Mouse (Mus musculus): ENCODE data around the gene Fars2. TPM values are rescaled to one million over a fixed set of nuclear protein-coding genes. Genes with fewer than 3 reads are reported as not detected.

The Fars2 gene
- polyA plus RNA-seq, 1 experiment from 2014 or later: 24.6 TPM

DNA sequence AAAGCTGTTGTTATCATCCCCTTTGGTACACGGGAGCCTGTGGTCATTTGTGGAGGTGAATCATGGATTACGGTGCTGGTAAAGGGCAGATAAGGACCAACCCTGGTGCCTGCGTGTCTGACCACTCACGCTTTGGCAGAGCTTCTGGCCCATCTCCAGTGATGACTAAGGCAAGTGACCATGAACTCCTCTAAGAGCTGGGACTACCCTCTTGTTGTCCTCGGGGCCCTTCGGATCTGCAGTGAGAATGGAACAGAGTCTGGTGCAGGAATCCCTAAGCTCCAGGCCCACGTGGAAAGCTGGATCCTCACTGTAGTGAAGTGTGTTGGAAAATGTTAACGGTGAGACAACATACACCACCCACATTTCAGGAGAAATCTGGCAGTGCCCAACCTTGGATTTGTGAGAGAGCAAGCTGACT is 579.1 kb downstream of the Fars2 start:
- H3K9ac ChIP-seq (replicated peaks): no peak overlapping the region
- 87% methylated on average over 8 of the region's 8 CpGs for WGBS
- no peaks in the 10 kb centered on the region for H3K4me1 ChIP-seq
- H3K4me3 ChIP-seq (replicated peaks): no peak overlapping the region
- H3K27me3 ChIP-seq (replicated peaks): no peaks in the 10 kb centered on the region
- H3K9me3 ChIP-seq (replicated peaks): no peaks in the 10 kb centered on the region
- H3K4me2 ChIP-seq: no peak overlapping the region
- no peak for ATAC-seq (ENCODE audit: low FRiP score)
- H3K27ac ChIP-seq (replicated peaks): no peak overlapping the region
- no peaks in the 10 kb centered on the region for H3K36me3 ChIP-seq

DNA sequence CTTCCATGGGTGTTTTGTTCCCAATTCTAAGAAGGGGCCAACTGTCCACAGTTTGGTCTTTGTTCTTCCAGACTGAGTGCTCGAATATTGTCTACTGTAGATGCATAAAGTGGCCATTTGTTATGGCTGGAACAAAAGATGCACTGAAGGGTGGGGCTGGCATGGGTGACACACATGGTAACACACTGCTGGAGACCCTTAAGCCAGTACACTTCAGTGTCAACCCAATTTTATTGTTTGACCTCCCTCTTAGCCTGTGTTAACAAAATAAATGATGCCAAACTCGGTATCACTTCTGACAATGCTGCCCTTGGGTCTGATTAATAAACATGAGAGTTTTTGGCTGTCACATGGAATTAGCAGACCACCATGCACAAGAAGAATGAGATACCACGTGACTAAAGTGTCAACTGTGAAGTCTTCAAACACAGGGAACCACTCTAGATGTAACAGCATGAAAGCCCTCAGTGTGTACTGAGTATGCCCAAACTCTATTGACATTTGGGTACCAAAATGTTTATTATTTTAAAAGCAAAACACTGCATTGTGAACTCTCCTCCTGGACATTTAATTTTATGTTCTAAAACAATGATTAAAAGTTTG is 590.0 kb downstream of the Fars2 start:
- no peak for ATAC-seq (ENCODE audit: low FRiP score)
- 26% methylated on average over 3 of the region's 3 CpGs for WGBS
- no peaks in the 10 kb centered on the region for H3K27me3 ChIP-seq (replicated peaks)
- no peaks in the 10 kb centered on the region for H3K9me3 ChIP-seq (replicated peaks)
- no peak overlapping the region for H3K9ac ChIP-seq (replicated peaks)
- H3K36me3 ChIP-seq: no peaks in the 10 kb centered on the region
- H3K4me1 ChIP-seq: no peaks in the 10 kb centered on the region
- H3K27ac ChIP-seq (replicated peaks): no peak overlapping the region
- H3K4me3 ChIP-seq (replicated peaks): no peak overlapping the region
- H3K4me2 ChIP-seq: no peak overlapping the region

DNA sequence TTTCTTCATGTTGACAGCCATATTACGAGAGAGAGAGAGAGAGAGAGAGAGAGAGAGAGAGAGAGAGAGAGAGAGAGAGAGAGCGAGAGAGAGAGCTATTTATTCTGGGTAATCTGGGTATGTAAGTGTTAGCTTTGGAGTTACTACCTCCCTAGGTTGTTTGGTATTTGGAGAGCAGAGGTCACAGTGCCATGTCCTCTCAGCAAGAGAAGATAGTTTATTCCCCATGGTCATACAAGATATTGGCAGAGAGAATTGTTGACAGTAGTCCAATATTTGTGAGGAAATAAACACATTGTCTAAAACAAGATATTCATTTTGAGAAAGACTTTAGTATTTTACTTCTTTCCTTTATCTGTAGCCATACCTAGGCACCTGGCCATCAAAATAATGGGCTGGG is 596.9 kb downstream of the Fars2 start:
- WGBS: 44% methylated on average over 2 of the region's 2 CpGs

DNA sequence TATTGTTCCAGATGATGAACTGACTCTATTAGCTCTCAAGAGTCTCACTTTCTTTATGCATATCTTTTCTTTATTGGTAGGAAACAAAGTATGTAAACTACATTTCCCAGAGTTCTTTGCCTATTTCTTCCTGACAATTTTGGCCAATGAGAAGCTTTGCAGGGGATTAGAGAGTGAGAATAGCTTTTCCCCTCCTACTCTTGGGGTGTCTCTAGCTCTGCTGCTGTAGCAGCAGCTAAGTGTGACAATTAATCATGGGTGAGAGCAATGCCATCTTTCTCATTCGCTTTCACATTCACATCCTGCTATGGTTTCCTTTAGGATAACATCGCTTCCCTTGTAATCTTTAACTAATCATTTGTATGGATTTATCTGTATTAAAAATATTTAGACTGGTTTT is 599.5 kb downstream of the Fars2 start:
- WGBS: 58% methylated on average over 2 of the region's 2 CpGs
- Histone ChIP-seq H3K4me2 (no peak overlapping the region), H3K27ac (replicated peaks) (no peak overlapping the region), H3K36me3 (no peaks in the 10 kb centered on the region), H3K4me1 (no peaks in the 10 kb centered on the region), H3K9me3 (replicated peaks) (no peaks in the 10 kb centered on the region), H3K27me3 (replicated peaks) (peaks cover 6% of the 10 kb centered on the region), H3K9ac (replicated peaks) (no peak overlapping the region), H3K4me3 (replicated peaks) (no peak overlapping the region)
- peak; percentile 70 for ATAC-seq (ENCODE audit: low FRiP score)

More for the DNA sequence above, 596.9 kb downstream of the Fars2 start:
- no peaks in the 10 kb centered on the region for H3K4me1 ChIP-seq
- no peak overlapping the region for H3K4me3 ChIP-seq (replicated peaks)
- H3K27ac ChIP-seq (replicated peaks): no peak overlapping the region
- no peaks in the 10 kb centered on the region for H3K9me3 ChIP-seq (replicated peaks)
- no peak overlapping the region for H3K4me2 ChIP-seq
- no peak for ATAC-seq (ENCODE audit: low FRiP score)
- no peaks in the 10 kb centered on the region for H3K27me3 ChIP-seq (replicated peaks)
- H3K36me3 ChIP-seq: no peaks in the 10 kb centered on the region
- H3K9ac ChIP-seq (replicated peaks): no peak overlapping the region

DNA sequence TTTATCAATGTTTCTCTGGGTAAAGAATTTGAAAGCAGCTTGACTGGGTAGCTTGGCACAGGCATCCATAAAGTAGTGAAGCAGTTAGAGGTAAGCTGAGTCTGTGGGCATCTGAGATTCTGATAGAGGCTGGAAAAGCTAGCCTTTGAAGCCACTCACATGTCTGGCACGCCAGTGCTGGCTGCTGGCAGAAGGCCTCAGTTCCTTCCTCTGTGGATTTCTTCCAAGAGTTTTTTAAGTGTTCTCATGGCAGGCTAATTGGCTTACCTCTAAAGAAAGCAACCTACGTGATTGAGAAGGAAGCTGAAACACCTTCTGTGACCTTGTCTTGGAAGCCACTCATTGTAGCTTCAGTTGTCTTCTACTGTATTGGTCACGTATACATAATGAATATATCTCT is 600.2 kb downstream of the Fars2 start:
- no peak for ATAC-seq (ENCODE audit: low FRiP score)
- H3K27me3 ChIP-seq (replicated peaks): peaks cover 13% of the 10 kb centered on the region
- 75% methylated on average over 3 of the region's 3 CpGs for WGBS
- H3K36me3 ChIP-seq: no peaks in the 10 kb centered on the region
- no peaks in the 10 kb centered on the region for H3K9me3 ChIP-seq (replicated peaks)
- H3K4me2 ChIP-seq: no peak overlapping the region
- H3K4me3 ChIP-seq (replicated peaks): no peak overlapping the region
- no peaks in the 10 kb centered on the region for H3K4me1 ChIP-seq
- H3K27ac ChIP-seq (replicated peaks): no peak overlapping the region
- H3K9ac ChIP-seq (replicated peaks): no peak overlapping the region

DNA sequence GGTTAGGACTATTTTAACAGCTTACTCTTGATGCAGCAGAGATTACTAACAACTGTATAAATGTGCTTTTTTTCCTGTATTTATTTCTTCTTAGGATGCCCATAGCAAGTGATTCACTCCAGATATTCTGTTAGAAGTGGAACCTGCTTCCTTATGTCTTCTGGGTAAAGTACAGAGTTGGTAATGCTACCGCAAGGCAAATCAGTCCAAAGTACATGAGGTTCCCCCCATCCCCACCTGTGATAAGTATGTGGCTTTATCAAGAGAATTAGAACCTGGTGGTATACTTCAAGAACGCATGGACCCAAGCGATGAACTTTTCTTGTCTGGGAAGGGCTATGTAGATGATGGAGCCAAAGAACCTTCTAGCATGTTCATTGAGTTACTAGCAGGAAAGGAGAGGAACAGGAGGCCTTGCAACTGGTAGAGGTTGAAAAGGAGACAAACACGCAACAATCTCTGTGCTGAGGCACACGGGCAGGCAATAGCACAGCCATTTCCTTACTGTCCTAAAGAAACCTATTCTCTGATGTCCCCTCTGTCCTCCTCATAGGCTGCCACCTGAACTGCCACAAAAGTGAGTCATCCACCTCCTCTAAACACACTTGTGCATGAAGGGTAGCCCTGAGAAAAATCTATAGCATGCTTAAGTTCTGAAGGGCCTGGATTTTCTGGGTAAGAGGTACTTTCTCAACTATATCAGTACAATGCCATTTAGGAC is 603.2 kb downstream of the Fars2 start:
- Histone ChIP-seq H3K4me2 (no peak overlapping the region), H3K4me1 (peaks cover 23% of the 10 kb centered on the region), H3K9ac (replicated peaks) (no peak overlapping the region), H3K27ac (replicated peaks) (no peak overlapping the region), H3K4me3 (replicated peaks) (no peak overlapping the region), H3K9me3 (replicated peaks) (no peaks in the 10 kb centered on the region), H3K27me3 (replicated peaks) (peaks cover 26% of the 10 kb centered on the region), H3K36me3 (no peaks in the 10 kb centered on the region)
- 94% methylated on average over 5 of the region's 5 CpGs for WGBS
- ATAC-seq (ENCODE audit: low FRiP score): no peak

DNA sequence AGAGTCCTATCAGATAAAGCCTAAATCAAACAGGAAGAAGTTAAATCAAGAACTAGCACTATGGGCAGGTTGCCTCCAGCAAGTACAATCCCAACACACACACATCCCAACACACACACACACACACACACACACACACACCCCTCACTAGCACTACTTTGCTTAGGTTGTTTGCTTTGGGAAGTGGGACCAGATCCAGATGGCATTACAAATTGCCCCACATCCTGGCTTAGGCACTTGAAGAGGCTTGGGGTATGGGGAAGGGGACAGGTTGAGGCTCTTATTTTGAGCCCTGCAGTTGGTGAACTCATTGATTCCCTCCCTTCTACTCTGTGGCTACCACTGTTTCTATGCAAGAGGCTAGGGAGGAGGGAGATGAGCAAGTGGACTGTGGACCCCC is 605.1 kb downstream of the Fars2 start:
- Histone ChIP-seq H3K27ac (replicated peaks) (no peak overlapping the region), H3K4me2 (no peak overlapping the region), H3K27me3 (replicated peaks) (peaks cover 35% of the 10 kb centered on the region), H3K9ac (replicated peaks) (no peak overlapping the region), H3K4me3 (replicated peaks) (no peak overlapping the region), H3K9me3 (replicated peaks) (no peaks in the 10 kb centered on the region), H3K36me3 (no peaks in the 10 kb centered on the region), H3K4me1 (peaks cover 36% of the 10 kb centered on the region)
- ATAC-seq (ENCODE audit: low FRiP score): no peak

DNA sequence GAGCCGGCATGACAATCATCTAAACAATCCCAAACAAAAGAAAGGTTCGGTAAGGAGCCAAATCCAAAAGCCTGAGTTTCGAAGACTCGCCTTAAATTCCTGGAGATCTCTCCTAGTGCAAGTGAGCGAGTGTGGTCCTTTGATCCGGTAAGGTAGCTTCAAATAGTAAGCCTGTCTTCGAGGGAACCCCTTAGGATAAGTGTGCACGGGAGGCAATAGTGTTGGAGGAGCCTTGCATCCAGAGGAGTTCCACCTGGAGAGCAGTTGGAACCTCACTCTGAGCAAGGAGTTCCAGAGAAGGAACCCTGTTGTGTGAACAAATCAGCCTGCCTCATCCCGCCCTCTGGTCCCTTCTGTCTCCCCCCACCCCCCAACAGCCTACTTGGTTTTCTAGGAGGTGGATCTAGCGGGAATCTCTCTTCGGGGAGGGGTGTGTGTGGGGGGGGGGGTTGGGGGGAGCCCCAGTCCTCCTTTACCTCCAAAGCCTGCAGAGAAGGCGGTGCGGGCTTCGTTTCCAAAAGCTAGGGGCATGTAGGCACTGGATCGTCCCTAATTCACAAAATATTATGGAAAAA is 606.6 kb downstream of the Fars2 start:
- H3K9me3 ChIP-seq (replicated peaks): no peaks in the 10 kb centered on the region
- peak overlapping the region; percentile 50 for H3K4me2 ChIP-seq
- H3K27me3 ChIP-seq (replicated peaks): peaks cover 43% of the 10 kb centered on the region
- 1% methylated on average over 15 of the region's 15 CpGs for WGBS
- no peak overlapping the region for H3K9ac ChIP-seq (replicated peaks)
- peaks cover 38% of the 10 kb centered on the region for H3K4me1 ChIP-seq
- H3K36me3 ChIP-seq: no peaks in the 10 kb centered on the region
- peak overlapping the region; percentile 83 for H3K27ac ChIP-seq (replicated peaks)
- ATAC-seq (ENCODE audit: low FRiP score): no peak
- no peak overlapping the region for H3K4me3 ChIP-seq (replicated peaks)

DNA sequence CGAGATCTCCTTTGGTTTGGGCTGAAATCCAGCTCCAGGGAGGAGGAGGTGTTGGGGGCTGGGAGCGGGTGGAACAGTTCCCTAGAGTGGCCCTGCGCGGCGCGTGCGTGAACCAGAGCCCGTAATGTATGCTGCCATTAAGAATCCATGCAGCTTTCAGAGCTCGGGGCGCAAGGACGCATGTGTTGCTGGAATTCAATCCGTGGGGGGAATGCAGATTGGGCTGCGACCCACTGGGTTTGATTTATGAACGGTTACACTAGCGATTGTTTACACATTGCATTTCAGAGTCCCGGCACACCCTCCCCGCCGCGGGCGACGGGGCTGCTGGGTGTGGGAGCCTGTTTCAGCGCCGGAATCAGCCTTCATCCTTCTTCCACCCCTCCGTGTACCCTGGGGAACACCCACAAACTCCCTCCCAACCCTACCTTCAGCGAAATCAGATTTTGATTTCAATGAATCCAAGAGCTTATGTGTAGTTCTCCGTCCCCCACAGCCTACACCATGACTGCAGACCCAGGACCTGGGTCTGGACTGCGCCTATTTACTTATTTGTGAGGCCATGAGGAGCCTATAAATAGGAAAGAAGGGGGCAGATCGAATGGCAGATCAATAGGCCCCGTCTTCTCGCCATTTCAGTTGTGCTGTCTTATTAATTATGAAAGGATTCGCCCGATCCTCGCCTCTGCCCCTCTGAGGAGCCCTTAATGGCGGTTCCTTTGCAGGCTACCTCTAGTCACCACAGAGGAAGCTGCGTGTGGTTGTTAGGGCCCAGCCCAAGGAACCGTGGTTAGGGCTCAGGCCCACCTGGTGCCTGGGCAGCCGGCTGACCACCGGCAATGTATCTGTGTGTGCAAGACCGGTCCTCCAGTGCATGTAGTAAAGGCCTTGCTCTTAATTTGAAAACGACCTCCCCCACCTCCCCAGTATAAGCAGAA is 607.6 kb downstream of the Fars2 start:
- peaks cover 53% of the 10 kb centered on the region for H3K27me3 ChIP-seq (replicated peaks)

DNA sequence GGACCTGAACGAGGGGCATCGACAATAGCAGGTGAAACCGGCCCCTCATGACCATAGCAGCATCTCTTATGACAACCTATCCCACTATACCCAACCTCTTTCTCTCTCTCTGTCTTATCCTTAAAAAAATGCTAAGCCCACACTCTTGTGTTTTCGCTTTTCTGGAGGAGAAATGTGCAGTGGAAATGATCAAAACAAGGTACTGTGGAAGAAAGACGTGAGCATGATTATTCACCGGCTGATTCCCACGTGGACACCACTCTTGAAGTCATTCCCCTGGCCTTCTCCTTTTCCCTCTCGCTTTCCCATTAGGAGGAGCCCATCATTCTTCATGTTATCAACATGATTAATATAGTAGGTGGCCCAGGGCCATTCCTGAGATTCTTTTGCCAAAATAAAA is 608.7 kb downstream of the Fars2 start:
- ATAC-seq (ENCODE audit: low FRiP score): no peak

More for the DNA sequence above, 607.6 kb downstream of the Fars2 start:
- Histone ChIP-seq H3K36me3 (no peaks in the 10 kb centered on the region), H3K4me3 (replicated peaks) (peak overlapping the region; percentile 24), H3K4me1 (peaks cover 38% of the 10 kb centered on the region), H3K4me2 (peak overlapping the region; percentile 50), H3K27ac (replicated peaks) (peak overlapping the region; percentile 83), H3K9me3 (replicated peaks) (no peaks in the 10 kb centered on the region), H3K9ac (replicated peaks) (peak overlapping the region; percentile 34)
- WGBS: 2% methylated on average over 40 of the region's 40 CpGs
- ATAC-seq (ENCODE audit: low FRiP score): peak; percentile 78

DNA sequence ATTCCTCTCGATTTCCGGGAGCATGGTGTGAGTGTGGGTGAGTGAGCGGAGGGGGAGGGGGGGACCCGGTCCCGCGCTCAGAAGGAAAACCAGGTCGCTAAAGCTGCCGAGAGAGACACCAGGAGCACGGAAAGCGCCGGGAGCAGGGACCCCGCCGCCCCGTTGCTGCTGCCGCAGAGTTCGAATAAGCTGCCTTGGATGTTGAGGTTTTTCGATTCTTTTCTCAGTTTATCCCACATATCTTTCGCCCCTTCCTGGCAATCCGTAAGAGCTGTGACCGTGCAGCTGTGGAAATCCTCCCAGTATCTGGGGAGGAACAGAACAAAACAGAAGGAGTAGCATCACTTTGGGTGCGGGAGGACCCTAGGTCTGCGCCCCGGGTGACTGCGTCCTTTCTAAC is 609.3 kb downstream of the Fars2 start:
- WGBS: 0% methylated on average over 24 of the region's 24 CpGs
- Histone ChIP-seq H3K36me3 (no peaks in the 10 kb centered on the region), H3K4me1 (peaks cover 42% of the 10 kb centered on the region), H3K4me3 (replicated peaks) (peak overlapping the region; percentile 46), H3K27ac (replicated peaks) (peak overlapping the region; percentile 89), H3K9me3 (replicated peaks) (no peaks in the 10 kb centered on the region), H3K27me3 (replicated peaks) (peaks cover 63% of the 10 kb centered on the region), H3K9ac (replicated peaks) (peak overlapping the region; percentile 50), H3K4me2 (peak overlapping the region; percentile 71)
- ATAC-seq (ENCODE audit: low FRiP score): no peak

More for the DNA sequence above, 608.7 kb downstream of the Fars2 start:
- Histone ChIP-seq H3K4me2 (peak overlapping the region; percentile 71), H3K9ac (replicated peaks) (0 out of 2 replicates have a peak overlapping the region, but pooled peaks have one; percentile 5), H3K9me3 (replicated peaks) (no peaks in the 10 kb centered on the region), H3K27me3 (replicated peaks) (peaks cover 57% of the 10 kb centered on the region), H3K27ac (replicated peaks) (peak overlapping the region; percentile 89), H3K4me1 (peaks cover 38% of the 10 kb centered on the region), H3K36me3 (no peaks in the 10 kb centered on the region), H3K4me3 (replicated peaks) (peak overlapping the region; percentile 46; the same call in 1 of the 2 replicates)
- 3% methylated on average over 8 of the region's 8 CpGs for WGBS
